Mouse (Mus musculus) G1E (cell line): ENCODE measurements around the gene Tex38.

Source experiments
- GATA1 ChIP-seq: IDR thresholded peaks from 2 replicates; pipeline ENCODE4 v1.6.1; 2012; ENCODE audit warnings: borderline replicate concordance, low read length, inconsistent platforms, mixed read lengths
- TAL1 ChIP-seq: conservative IDR thresholded peaks from 2 replicates; pipeline ENCODE4 v1.6.1; 2012; ENCODE audit warnings: low read depth, low read length, inconsistent platforms, mixed read lengths

- TF ChIP-seq GATA1 (no peak), TAL1 (no peak)
Observed at GRCm38 (mm10) chr4:115761206-115761605, 19.6 kb downstream of the Tex38 start.
